Mouse (Mus musculus) kidney, postnatal 10 days (tissue): ENCODE measurements around the gene Wdtc1.
A peak's percentile ranks its signal among the peaks of the same experiment; 100 is the strongest.

ENCODE experiments used
- DNase-seq: peaks from one replicate; pipeline ENCODE4 v3.0.0; 2021; ENCODE audit warnings: mixed read lengths

The Wdtc1 gene

GRCm38 (mm10) chr4:133353367-133354365 lies at the start of gene Wdtc1:
Gene Wdtc1, minus strand, starts transcription at chr4:133353481.
- DNase-seq = no peak

GRCm38 (mm10) chr4:133402011-133402410 lies 48.7 kb upstream of the Wdtc1 start:
- DNase-seq = no peak

- DNase-seq = no peak
Measured at GRCm38 (mm10) chr4:133400098-133400497, 46.8 kb upstream of the Wdtc1 start.

GRCm38 (mm10) chr4:133399509-133399908 lies 46.2 kb upstream of the Wdtc1 start:
- DNase-seq = no peak

- no peak for DNase-seq
Measured at GRCm38 (mm10) chr4:133398619-133399018, 45.3 kb upstream of the Wdtc1 start.

GRCm38 (mm10) chr4:133397961-133398360 lies 44.7 kb upstream of the Wdtc1 start:
- no peak for DNase-seq

- no peak for DNase-seq
Measured at GRCm38 (mm10) chr4:133397299-133397698, 44.0 kb upstream of the Wdtc1 start.

- no peak for DNase-seq
Measured at GRCm38 (mm10) chr4:133396079-133396478, 42.8 kb upstream of the Wdtc1 start.

GRCm38 (mm10) chr4:133394981-133395573 lies 41.8 kb upstream of the Wdtc1 start:
- DNase-seq = no peak

GRCm38 (mm10) chr4:133391185-133392040 lies 38.1 kb upstream of the Wdtc1 start:
- DNase-seq = no peak

- no peak for DNase-seq
Measured at GRCm38 (mm10) chr4:133390585-133390984, 37.3 kb upstream of the Wdtc1 start.

- no peak for DNase-seq
Measured at GRCm38 (mm10) chr4:133390042-133390441, 36.8 kb upstream of the Wdtc1 start.

GRCm38 (mm10) chr4:133388781-133389552 lies 35.7 kb upstream of the Wdtc1 start:
- DNase-seq = peak; percentile 68

- no peak for DNase-seq
Measured at GRCm38 (mm10) chr4:133387053-133387452, 33.8 kb upstream of the Wdtc1 start.

- DNase-seq = no peak
Measured at GRCm38 (mm10) chr4:133386061-133386797, 32.9 kb upstream of the Wdtc1 start.

- DNase-seq = no peak
Measured at GRCm38 (mm10) chr4:133381141-133381540, 27.9 kb upstream of the Wdtc1 start.

GRCm38 (mm10) chr4:133380532-133380931 lies 27.3 kb upstream of the Wdtc1 start:
- no peak for DNase-seq

GRCm38 (mm10) chr4:133379861-133380260 lies 26.6 kb upstream of the Wdtc1 start:
- no peak for DNase-seq

GRCm38 (mm10) chr4:133379046-133379347 lies 25.7 kb upstream of the Wdtc1 start:
- no peak for DNase-seq

- peak; percentile 49 for DNase-seq
Measured at GRCm38 (mm10) chr4:133378236-133379045, 25.2 kb upstream of the Wdtc1 start.
